Mouse (Mus musculus): Measurements from ENCODE around the gene Mknk1.
A peak's percentile ranks its signal among the peaks of the same experiment; 100 is the strongest.

Gene Mknk1

DNA sequence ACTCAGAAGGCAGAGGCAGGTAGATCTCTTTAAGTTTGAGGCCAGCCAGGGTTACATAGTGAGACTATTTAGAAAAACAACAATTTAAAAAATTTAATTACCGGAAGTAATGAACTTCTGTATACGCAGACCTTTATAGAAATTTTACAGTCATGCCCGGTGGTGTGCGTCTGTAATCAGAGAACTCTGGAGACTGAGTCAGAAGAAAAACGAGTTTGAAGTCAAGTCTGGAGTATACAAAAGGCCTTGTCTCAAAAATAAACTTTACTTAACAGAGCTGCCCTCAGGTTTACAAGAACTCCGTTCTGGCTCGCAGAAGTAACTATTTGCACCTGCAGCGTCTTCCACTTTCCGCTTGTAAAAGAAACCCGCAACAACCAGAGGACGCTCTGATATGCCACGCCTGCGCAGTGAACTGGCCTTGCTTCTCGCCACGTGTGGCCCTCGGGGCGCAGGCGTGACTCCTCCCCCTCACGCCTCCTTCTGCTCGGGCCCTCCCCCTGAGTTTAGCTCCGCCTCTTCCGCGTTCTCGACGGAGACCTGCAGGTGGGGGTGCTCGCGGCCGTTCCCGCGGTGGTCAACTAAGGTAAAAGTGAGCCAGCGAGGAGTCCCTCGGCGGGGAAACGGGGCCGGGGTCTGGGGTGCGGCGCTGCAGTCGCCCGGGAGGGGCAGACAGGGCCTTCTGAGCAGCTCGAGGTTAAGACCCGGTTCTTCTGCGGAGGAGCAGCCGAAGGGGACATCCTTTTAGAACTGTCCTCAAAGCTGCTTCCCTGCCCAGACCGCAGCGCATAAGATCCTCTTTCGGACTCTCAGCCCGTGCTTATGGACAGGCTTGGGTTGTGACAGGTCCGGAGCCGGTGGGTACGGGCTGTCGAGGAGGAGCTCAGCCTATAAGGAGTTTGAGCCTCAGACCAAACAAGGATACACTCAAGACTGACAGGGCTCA, at the start of gene Mknk1:
TSS of gene Mknk1 (plus strand) at position 503 of the 946 bp plus-strand sequence.
- DNase-seq, result peak; percentile 95 to 97

DNA sequence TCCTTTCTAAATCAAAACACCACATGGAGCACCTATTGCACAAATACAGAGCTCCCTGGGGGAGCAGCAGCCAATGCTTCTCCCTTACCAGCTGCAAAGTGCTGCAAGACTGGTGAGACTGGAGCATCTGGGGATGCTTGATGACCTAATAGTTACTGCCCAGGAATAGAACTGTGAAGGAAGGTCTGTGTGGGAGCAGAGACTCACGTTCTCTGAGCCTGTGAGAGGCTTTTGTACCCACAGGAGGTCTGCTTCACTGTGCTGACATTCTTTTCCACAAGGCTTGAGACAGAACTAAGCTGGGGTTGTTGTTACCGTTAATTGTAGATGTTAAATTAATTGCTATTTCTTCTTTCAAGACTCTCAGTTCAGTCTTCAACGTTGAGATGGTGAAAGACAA, 48.1 kb upstream of the Mknk1 start:
- no peak for DNase-seq

DNA sequence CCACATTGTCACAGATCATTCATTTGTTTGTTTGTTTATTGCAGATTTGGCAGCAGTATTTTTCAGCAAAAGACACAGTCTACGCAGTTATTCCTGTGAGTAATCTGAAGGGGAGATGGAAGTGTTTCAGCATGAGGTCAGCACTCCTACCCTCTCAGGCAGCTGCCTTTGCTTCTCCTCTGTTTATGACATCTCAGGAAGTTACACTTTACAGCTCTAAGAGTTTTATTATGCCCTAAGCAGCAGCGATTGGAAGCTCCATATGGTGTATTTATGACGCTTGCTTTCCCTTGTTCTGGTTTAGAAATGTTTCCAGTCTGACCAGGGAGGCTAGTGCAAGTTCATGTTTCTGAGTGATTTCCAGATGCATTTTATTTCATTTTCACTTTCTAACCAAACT, 43.6 kb upstream of the Mknk1 start:
- no peak for DNase-seq

DNA sequence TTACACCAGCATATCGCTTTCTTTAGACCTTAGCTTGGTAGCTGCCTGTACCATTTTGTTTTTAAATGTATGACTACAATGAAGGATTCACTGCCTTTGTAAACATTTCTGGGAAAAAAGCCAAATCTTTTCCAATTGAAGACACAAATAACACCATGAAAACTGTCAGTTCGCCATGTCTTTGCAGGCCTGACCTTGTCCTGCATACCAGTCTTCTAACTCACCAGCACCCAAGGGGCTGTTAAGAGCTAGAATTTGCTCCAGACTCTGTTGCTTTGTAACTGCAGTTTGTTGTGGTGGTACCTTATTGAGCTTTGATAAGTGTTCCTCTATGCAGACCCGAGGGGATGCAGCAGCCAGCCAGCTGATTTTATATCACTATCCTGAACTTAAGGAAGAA, 39.0 kb upstream of the Mknk1 start:
- DNase-seq, result no peak

DNA sequence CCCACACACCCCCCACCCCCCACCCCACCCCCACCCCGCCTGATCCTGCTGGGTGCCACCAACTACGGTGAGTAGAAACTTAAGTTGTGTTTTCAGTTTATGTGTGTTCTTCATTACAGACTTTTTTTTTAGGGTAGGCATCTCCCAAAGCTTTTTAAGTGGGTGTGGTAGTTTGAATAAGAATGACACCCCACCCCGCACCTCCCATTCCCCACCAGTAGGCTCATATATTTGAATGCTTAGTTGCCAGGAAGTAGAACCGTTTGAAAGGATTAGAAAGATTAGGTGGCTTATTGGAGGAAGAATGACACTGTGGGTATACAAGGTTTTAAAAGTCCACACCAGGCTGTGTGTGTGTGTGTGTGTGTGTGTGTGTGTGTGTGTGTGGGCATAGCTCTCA, 26.7 kb upstream of the Mknk1 start:
- DNase-seq, result no peak

DNA sequence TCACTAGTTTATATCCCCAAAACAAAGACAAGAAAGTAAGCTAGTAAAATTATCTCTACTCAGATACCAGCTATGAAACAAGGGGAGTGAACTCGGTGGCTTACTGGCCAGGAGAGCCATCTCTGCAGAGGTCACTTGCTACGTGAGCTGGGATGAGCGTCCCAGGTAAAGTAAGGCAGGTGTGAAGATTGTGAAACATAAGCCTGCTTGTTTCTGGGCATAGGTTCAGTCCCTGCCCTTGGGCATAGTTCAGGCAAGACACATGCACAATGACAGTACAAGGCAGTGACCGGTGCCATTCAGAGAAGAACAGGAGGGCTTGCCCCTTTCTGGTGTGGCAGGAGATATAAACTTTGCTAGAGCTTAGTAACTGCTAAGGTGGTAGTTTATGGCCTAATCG, 23.4 kb upstream of the Mknk1 start:
- DNase-seq, result no peak

DNA sequence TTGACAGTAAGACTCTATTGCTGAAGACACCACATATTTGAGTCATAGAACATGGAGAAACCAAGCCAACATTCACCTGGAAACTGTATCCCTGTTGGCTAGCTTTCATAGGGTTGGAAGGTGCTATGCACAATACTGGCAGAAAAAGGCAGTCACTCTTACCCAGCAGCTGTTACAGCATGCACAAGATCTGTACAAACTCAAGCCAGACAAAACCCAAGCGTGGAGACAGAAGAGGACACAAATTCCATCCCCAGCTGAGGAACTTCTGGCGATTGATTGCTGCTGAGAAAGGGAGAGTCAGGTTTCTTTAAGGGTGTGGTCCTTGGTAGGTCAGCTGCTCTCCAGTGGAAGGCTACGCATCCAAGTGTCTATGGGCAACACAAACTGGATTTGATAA, 18.8 kb upstream of the Mknk1 start:
- DNase-seq, result no peak

DNA sequence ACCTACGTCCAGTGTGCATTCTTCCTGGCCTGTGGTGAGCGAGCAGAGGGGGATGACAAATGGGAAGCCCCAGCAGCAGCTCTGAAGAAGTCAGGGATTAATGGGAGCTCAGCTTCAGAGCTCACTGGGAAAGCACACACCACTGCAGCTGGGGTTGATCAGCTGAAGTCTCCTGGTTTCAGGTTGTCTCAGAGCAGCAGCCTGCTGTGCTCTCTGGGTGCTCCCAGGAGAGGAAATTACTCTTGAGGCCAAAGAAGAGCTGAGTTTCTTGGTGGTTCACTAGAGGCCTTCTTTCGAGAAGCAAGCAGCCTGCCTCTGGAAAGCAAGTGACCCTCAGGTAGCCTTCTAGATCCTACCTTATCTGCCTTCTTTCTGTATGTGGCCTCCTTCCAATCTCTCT, 18.1 kb upstream of the Mknk1 start:
- no peak for DNase-seq

DNA sequence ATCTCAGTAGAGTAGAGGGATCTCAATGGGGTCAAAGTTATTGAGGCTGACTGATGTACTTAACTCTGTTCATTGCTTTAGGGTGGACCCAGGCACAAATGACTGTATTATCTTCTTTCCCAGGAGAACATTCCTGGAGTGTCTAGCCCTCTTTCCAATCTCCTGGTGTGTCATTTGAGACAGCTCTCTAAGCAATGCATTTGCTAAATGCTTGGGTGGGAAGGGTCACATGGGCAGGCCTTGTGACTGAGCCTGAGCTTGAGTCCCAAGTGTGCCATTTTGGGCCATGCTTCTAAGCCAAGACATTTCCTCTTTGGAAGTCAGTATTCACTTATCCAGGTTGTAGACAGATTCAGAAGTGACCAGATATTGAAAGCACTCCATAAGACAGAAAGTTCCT, 17.6 kb upstream of the Mknk1 start:
- DNase-seq, result no peak

DNA sequence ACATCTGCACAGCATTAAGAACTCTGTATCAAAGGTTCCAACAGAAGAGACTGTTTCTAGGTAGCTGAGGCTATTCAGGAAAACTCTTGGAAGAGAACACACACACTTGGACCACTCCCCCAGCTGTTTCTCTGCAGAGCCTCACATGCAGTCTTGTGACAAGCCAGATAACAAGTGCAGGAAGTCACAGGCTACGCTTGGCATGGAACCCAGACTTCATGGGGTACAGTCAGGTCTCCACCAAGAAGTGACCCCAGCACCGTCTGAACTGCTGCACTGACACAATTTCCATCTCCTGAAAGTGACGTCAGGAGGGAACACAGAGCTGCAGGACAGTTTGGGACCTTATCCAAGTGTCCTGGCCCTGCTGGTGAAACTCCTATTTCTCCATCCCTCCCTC, 17.1 kb upstream of the Mknk1 start:
- peak in 1 of 2 experiments; percentile 24 for DNase-seq

DNA sequence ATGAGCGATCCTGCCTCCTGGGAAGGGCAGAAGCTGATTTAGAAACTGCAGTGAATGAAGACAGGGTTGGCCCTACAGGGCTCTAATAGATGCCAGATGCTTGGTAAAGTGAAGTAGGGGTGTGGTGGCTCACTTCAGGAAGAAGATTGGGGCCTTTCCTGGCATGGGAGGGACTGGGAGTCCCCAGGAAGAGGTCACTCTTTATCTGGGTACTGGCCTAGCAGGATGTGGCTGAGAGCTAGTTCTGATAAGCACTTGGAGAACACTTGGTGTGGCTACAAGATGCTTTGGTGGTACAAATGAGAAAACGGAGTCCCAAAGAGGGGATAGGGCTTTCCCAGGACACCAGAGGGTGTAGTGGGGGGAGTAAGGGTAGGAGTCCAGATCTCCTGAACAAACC, 14.8 kb upstream of the Mknk1 start:
- DNase-seq, result no peak

DNA sequence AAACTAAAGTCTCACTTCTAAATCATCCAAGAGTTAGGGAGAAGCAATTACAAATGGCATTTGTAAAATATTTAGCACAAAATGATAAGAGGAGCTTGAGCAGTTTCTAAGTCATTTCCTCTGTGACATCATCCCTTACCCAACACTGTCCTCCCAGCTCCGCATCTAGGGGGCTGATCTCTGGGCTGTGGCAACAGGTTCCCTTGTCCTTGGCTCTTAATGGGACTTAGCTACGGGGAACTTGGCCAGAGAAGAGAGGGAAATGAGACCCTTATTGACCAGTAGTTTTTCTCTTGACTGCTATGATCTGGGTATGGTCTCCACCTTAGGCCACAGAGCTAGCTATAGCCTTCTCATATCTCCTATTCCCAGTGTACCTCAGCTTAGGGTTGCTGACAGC, 13.7 kb upstream of the Mknk1 start:
- DNase-seq, result no peak

DNA sequence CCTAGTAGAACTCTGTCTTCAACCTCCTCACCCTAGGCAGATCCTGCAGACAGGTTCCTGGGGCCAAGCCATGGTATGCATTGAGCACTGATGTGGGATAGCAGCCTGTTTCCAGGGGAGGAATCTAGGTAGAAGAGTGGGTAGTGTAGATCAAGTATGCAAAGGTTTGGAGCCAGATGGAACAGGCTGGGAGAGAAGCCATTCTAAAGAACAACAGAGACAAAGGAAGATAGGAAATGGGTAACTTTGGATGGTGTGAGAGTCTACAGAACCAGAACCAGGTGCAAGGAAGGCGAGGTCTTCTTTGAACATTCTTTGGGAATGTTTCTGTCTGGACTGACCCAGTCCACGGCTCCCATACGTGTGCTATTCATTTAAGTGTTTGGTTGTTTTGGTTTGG, 11.9 kb upstream of the Mknk1 start:
- DNase-seq, result no peak

DNA sequence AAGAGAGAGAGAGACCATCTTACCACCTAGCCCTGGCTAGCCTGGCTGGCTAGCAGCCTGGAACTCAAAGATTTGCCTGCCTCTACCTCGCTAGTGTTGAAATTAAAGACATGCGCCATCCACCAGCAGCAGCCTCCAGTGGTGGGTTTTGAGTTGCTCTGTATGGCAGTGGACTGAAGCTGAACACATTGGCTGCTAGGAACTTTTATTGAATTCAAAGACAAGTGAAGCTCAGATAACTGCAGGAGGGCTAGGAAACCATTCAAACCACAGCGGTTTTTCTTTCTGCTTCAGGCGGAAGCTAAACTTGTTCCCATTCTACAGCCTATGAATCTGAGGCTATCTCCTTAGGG, 11.5 kb upstream of the Mknk1 start:
- no peak for DNase-seq

DNA sequence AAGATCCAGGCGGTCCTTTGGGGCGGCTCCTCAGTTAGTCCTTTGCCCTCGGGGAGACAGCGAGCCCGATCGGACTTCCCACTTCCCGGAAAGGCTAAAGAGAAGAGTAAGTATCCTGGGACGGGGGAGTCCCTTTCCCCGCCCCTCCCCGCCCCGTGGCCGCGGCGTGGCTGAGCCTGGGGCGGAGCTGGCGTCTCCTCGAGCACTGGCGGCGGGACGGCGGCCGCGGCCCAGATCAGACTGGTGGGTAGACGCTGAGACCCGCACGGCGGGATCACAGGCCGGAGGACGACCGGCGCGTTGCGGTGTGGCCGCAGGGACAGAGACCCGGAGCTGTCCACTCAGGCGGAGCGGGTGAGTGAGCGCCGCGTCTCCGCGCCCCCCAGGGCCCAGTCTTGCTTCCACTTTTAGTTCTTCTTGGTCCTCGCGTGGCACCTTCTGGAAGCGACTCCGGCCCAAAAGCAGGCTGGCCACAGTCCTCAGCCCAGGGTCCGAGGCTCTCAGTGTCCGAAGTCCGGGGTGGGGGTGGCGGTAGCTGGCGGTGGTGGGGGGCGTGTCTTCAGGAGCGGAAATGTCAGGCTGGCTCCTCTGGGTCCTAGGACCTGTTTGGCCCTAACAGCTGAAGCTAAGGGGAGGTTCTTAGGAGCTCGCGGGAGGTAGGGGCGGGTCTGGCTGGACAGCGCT, 11.0 kb upstream of the Mknk1 start, which contains the start of gene Mob3c:
TSS of gene Mob3c (plus strand) at position 205 of the 684 bp plus-strand sequence.
- peak; percentile 89 to 91 for DNase-seq

DNA sequence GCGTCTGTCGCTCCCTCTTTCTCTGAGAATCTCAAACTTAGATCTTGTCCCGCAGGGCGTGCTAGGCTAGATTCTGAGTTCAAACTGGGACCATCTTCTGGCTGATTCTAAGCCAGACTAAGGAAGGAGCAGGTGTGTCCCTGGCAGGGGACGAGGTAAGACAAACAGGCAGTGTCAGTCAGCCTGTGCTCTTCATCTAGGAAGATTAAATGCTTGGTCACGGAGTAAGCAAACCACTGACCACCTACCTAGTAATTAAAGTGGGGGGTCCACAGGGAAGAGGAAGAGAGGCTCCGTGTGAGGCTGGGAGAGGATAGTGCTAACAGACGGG, 10.5 kb upstream of the Mknk1 start:
- no peak for DNase-seq

DNA sequence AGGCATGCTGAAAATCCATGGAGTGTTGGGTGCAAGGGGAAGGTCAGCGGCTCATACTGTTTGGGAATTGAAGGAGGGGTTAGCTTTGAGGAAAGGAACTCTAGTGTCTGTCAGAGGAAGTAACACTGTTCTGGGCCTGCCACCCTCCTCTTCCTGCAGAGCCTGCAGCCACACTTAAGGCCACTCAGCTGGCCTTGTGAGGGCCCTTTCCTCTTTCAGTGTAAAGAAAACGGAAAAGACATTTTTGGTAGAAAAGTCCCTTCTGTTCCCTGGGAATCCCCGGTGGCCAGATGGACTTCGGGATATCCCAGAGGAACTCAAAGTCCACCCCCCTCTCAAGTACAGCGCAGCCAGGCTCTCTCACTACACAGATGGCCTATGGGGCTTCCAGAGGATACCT, 8.5 kb upstream of the Mknk1 start:
- DNase-seq, result peak; percentile 13 to 24

DNA sequence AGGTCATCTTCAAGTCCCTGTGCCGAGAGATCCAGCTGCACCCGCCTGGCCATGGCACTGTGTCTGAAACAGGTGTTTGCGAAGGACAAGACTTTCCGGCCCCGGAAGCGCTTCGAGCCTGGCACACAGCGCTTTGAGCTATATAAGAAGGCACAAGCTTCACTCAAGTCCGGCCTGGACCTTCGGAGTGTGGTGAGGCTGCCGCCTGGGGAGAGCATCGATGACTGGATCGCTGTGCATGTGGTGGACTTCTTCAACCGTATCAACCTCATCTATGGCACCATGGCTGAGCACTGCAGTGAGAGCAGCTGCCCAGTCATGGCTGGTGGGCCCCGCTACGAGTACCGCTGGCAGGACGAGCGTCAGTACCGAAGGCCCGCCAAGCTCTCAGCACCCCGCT, 7.8 kb upstream of the Mknk1 start:
- DNase-seq, result no peak

DNA sequence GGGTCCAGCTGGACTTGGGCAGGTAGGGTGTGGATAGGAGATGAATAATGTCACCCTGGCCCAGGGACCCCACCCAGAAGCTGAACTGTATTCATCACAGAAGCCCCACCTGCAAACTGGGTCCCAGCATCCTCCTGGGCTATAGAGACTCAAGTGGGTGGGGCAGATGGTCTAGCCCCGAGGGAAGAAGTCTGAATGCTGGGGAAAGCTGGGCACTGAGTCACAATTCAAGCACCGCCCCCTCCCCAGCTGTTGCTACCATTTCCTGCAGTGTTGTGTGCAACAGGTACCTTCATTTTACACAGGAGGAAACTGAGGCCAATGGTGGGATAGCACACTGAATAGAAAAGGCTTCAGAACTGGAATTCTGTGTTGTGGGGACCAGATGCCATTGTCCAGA, 7.0 kb upstream of the Mknk1 start:
- no peak for DNase-seq

DNA sequence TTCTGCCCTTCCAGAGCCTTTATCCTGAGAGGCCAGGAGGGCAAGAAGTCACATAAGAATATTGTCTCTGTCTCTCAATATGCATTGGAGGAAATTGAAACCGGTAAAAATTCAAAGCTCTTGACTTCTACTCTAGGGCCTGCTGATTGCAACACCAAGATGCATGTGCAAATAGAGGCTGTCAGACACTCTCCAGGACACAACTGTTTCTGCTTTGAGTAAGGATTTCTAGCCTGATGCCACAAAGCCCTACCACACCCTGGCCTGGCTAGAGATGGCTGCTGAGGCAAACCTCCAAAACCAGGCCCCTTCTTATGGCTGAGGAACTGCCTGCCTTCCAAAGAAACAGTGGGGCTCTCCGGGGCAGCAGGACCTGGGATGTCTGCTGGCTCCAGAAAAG, 3.4 kb upstream of the Mknk1 start:
- no peak for DNase-seq

DNA sequence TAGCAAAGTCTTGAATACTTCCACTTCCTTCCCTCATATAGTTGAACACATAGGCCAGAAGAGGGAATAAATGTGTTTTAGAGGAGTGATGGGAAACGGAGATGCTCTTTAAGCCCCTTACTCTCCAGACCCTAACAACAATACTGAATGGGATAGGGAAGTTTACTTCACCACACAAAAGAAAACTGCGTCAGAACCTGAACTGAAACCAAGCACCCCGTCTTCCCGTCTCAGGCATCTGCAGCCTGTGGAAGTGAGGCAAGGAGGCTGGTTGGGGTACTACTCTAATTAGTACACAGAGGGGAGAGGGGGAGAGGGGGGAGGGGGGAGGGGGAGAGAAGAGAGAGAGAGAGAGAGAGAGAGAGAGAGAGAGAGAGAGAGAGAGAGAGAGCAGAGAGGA, 802 bp upstream of the Mknk1 start:
- DNase-seq, result no peak

DNA sequence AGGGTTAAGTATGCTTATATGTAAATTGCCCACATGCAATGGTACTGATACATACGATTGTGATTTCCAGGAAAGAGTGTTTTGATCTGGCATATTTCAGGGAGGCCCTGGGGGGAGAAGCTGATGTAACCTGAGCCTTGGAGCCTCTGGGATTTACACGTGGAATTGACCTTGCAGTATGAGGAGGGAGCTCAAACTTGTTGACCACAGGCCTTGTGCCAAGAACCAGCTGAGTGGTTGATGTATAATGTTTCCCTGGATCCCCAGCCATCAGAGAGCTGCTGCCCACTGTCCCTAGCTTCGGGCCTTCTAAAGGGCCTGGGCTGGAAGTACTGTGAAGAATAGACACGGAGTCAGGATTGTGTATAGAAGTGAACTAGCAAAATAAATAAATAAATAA, 958 bp downstream of the Mknk1 start:
- peak; percentile 37 to 38 for DNase-seq

DNA sequence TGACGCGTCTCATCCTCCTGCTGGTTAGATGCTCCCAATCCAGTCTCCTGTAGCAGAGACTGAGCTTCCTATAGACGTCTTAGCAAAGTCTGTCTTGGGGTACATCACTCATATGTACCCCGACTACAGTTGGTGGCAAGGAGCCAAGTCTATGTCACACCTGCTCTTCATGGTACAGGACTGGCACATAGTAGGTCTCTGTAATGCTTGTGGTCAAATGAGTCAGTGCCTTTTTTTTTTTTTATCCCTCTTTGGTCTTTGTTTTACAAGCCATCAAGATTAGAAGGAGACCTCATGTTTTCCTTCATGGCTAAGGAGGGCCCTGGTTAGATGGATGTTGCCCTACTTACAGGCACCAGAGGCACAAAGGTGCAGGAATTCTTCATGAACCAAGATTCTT, 1.8 kb downstream of the Mknk1 start:
- no peak for DNase-seq

DNA sequence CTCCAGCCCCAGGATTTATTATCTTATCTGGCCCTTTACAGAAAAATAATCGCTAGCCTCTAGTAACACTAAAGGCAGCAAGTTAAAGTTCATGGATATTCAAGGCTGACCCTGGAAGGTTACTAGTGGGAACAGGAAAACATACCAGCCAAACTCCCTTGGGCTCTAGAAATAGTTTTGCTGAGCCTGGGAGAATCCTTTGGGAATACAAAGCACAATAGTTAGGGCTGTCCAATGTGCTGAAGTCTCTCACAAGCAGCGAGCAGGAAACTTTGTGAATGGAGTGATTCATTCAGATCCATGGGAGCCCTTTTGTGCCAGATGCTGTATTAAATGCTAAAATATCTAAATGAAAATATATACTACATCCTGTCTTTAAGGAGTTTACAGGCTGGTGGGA, 7.7 kb downstream of the Mknk1 start:
- DNase-seq, result peak; percentile 13 to 41

DNA sequence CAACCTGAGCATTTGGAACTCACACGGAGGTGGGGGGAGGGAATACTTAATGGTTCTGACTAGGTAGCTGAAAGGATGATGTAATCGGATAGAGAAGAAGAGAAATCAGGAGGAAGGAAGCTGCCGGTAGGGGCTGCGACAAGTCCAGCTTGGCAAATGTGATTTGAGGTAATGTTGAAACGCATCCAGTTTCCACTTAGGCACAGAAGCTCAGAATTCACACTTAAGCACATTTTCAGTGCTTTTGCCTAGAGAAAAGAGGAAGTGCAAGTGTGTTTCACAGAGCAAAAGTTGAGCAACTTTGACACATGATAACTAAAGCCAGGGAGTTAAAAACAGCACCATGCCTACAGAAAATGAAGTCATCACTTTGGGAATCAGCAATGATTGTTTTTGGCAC, 8.4 kb downstream of the Mknk1 start:
- peak in 1 of 2 experiments; percentile 12 for DNase-seq
